Mouse (Mus musculus) gastrocnemius, postnatal 14 days (tissue): ENCODE data around the gene Tbc1d8b. TPM values are rescaled to one million over a fixed set of nuclear protein-coding genes. Genes with fewer than 3 reads are reported as not detected.

Experiments used
- DNase-seq: peaks from one replicate; pipeline ENCODE4 v3.0.0; 2021; ENCODE audit warnings: mixed read lengths
- intact Hi-C: fragments of 180-260 bp; cut with DNase I; formaldehyde crosslinking; loops from one replicate; pipeline ENCODE4 v1.15.1; 2025; ENCODE audit warnings: low total_unique reads
- total RNA-seq, 2 experiments: library from RNA; stranded (reverse); gene quantifications; 2 replicates each; pipeline ENCODE4 v1.2.3; 2021

Gene Tbc1d8b
- total RNA-seq, 2 experiments from 2014 or later, result 3.7 to 4.4 TPM

DNA sequence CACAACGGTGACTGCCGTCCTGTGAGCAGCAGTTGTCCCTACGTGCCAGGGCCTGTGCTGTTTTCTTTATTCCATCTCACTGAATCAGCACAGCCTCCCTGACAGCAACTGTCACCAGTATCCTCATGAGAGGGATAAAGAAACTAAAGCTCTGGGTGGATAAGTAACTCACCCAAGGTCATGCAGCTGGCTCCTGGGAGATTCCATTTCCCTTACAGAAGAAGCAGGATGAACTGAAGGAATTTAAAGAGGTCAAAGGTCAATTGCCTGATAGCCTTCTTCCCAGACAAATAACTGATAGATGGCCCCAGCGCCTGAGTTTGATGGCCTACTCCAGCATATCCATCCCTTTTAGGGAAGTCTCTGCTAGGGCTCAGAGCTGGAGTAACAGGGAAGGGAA, 92.6 kb downstream of the Tbc1d8b start:
- intact Hi-C loops, result no loop called here

DNA sequence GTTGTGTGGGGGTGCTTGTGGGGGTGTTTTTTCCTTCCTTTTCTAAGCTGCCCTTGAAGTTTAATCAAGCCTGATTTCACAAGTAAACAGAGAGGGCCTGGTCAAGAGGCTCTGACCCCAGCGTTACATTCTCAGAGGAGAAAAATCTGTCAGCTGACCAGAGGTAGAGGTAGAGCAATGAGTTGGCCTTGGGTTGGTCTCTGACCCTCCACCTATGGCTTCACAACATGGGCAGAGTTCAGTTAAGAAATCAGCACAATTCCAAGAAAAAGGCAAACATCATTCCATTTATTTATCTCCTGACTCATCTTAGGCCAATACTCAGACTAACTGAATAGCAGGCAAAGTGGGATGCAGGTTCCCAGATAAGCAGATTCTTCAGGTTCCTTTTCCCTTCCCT, 94.1 kb downstream of the Tbc1d8b start:
- intact Hi-C loops, result no loop called here

More for the DNA sequence above, 92.6 kb downstream of the Tbc1d8b start:
- DNase-seq, result no peak

DNA sequence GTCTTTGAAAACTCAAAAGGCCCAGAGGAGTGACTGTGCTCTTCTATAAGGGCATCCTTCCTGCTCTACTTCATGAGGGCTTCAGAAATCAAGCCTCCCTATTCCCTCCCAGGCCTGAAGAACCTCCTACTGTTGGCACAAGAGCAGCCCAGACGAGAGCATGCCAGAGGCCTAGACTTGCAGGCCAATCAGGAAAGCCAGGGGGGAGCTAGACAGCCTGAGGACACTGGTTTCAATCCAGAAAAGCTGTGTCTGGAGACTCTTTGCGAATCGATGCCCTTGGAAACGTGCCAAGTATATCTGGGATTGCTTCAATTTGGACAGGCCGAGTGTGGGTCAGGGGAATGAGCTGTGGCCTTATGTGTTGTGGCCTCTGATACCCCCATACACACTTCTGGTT, 94.6 kb downstream of the Tbc1d8b start:
- DNase-seq, result no peak
- intact Hi-C loops, result no loop called here

More for the DNA sequence above, 94.1 kb downstream of the Tbc1d8b start:
- DNase-seq, result no peak

DNA sequence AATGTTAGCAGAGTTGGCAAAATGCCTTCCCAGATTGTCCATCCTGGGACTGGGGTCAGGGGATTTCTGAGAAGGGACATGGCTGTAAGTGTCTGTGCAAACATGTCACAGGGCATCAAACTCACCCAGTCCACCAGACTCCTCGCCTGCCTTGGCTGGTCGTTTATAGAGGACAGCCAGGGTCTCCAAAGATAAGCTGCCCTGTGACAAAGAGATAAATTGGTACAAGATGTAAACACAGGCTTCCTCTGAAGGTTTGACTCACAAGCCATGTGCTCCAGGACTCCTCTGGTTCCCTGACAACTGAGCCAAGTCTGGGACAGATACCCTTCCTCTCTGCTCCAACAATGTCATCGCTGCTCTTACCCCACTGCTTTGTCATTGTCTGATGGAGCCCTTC, 96.2 kb downstream of the Tbc1d8b start:
- DNase-seq, result no peak
- intact Hi-C loops, result loop anchor here (5.0 kb wide), 1 partner anchor 51 kb away; no protein-coding TSS in a partner anchor

DNA sequence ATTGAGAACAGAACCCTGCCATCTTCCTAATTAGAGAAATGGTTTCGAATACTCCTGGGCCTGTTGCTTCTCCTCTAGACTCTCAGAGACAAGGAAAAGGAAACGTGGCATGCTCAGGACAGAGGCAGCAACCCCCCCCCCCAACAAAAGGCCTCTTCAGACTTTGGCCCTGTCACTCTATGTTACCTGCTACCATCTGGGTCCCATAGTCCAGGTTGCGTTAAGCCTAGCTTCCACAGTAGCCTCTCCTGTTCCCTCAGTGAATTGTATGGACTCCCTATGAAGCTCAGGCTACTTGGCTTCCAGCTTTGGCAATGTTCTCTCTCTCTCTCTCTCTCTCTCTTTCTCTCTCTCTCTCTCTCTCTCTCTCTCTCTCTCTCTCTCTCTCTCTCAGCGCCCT, 96.8 kb downstream of the Tbc1d8b start:
- intact Hi-C loops, result loop anchor here (5.0 kb wide), 1 partner anchor 51 kb away; no protein-coding TSS in a partner anchor
- no peak for DNase-seq

DNA sequence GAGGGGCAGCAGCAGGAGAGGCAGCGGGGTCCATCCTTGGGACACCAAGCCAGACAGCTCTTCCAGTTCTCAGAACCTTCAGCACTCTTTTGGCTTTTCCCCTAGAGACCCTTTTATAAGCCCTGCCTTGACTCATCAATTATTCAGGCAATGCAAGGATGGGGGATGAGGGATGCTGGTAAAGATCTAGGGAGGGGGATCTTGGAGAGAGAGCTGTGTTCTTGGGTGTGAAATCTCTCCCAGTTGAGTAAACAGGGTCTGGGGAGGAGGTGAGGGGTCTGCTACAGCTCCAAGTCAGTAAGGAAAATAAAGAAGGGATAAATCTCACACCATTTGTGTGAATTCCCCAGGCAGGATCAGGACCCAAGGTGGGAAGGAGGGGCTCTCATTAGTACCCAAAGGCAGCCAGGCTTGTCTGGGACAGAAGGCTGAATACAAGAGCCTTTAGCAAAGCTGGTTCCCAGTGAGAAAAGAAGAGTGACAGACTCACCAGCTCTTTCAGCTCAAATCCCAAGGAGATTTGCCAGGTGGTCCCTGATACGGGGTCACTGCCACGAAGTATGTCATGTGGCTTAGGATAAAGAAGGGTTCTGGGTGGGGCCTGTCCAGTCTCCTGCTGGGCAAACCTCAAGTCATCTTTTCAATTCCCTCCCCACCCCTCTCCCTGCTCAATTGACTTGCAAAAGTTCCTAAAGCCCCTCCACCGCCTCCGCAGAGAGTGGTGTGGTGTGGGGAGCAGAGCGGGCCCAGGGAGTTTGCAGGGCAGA, 97.7 kb downstream of the Tbc1d8b start, which contains the start of gene Ripply1:
Gene Ripply1 (minus strand): TSS at position 76 of the 767 bp plus-strand sequence.
- DNase-seq, result no peak
- intact Hi-C loops, result loop anchor here (5.0 kb wide), 1 partner anchor 50 kb away; no protein-coding TSS in a partner anchor

DNA sequence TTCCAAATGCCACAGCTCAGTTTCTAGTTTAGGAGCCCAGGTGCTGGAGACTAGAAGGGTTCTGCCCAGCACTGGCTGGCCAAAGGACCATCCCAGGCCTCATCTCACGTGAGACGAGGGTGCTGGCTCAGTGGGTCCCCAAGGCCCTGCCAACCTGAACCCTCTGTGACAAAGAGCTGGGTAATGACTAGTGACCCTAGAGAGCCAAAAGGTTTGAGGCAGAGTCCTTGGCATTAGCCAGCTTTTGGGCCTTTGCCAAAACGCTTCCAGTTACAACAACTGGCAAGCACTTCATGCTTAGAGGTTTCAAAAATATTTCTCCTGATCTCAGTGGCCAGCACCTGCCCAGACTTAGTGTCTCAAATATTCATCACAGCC, 98.2 kb downstream of the Tbc1d8b start:
- intact Hi-C loops, result loop anchor here (5.0 kb wide), 1 partner anchor 49 kb away; no protein-coding TSS in a partner anchor
- peak; percentile 42 for DNase-seq

DNA sequence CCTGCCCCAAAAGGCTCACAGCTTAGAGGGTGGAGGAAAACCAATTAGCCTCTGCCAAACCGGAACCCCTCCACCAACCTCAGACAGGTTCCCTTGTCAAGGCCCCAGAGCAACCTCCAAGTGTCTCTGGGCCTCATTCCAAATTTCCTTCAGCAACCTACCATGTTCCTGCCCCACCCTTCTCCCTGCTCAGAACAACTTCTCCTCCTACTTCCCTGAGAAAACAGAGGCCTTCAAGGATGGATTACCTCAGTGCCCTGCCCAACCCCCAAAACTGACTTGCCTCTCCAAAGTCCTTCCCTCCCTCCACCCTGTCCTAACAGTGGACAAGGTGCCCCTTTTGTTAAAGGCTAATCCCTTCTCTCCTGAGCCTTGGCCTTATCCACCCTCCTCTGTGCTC, 101.0 kb downstream of the Tbc1d8b start:
- no peak for DNase-seq
- intact Hi-C loops, result no loop called here

DNA sequence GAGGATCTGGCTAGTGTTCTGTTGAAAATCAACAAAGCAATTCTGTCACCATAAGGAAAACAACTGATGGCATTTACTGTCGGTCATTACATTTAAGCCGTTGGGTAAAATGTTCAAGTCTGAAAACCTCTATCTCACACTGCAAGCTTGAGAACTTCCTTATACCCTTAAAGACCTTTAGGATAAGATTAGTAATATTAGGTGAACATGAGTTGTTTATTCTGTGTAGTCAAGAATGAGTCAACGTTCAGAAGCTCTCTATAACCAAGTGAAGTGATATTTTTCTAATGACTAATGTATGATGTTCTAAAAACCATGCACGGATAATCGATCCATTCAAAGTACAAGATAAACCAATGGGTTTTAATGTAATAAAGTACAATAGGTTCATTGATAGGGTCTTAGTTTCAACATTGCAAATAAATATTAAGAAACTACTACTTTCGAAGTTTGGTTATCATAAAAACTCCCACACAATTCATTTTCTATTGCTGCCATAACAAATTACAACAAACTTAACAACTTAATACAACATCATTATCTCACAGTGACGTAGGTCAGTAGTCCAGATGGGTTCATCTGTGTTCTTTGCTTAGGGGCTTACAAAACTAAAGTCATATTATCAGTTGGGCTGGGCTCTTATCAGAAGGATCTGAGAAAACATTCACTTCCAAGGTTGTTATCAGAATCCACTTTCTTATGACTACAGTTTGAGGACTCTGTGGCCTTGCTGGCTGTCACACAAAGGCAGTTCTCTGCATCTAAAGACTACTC, 109.5 kb downstream of the Tbc1d8b start:
- intact Hi-C loops, result no loop called here
- DNase-seq, result no peak

DNA sequence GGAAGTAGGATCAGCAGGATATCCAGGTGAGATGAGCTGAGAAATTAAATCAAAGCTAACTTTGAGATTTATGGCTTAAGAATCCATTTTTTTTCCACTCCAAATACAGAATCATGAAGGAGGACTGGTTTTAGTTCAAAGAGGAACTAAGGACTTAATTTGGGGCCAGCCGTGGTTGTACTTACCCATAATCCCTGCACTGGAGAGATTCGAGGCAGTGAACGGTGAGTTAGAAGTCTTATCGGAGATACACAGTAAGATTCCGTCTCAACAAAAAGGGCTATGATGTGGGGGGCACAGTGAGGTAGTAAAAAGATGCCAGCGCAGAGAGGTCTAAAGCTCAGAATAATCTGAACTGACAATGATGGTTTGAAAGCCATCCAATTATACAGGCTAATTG, 111.2 kb downstream of the Tbc1d8b start:
- no peak for DNase-seq
- intact Hi-C loops, result no loop called here

DNA sequence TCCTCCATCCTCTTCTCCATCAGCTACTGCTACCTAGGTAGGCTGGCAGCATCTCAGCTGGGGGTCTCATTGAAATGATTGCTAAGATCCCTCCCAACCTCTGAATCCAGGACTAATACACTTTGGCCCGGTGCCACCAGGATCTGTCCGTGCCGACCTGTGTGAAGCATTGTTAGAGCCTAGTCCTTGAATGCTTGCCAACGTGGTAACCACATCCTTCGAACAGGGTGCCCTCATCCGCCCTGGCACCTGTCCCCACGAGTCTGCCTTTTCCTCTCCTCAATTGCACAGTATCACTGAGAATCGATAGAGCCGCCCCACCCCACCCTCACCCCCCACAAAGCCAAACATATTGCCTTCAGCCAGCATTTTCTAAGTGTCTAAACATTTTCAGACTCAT, 113.1 kb downstream of the Tbc1d8b start:
- intact Hi-C loops, result no loop called here
- no peak for DNase-seq

DNA sequence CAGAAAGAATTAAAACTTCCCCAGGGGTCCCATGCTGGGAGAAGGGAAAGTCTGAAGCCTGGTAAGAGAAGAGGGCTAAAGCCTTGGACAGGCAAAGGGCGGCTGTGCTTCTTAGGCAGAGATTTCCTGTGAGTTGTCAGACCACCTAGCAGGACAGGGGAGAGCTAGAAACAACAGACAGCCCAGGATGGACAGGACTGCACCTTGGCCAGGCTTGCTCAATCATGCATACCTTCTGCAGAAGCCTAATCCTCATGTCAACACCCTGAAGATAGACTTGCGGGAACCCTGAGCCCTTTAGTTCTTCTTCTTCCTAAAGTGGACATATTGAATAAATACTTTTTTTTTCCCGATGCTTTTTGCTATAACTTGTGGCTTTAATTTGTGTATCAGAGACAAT, 115.2 kb downstream of the Tbc1d8b start:
- no peak for DNase-seq
- intact Hi-C loops, result no loop called here

DNA sequence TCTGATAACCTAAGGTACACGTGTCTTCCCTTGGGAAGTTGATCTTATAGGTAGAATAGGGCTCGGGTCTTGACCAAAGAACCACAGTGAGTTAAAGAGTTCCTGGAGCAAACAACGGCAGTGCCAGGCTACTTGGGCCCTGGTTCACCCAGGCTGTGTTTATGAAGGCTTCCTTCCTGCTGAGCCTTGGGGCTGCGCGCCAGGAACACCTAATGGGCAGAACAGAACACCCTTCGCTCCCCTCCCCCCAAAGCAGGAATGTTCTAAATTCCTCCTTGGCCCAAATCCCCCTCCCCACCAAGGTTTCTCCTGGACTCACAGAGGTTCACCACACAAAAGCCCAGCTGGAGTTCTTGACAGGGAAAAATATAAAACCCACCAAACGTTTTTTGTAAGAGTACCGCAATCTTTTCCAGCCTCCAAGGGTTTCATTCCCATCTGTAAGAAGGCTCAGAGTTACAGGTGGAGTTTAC, 115.6 kb downstream of the Tbc1d8b start, which contains the start of gene Cldn2:
Gene Cldn2 (plus strand): TSS at position 423 of the 473 bp plus-strand sequence.
- intact Hi-C loops, result no loop called here
- DNase-seq, result no peak

Other genes starting within 250 kb of the Tbc1d8b start
- under 1 TPM; 0.07 to 0.16 TPM for gene D330045A20Rik, start 204.6 kb upstream of the Tbc1d8b start, total RNA-seq
- gene Rnf128, start 121.7 kb upstream of the Tbc1d8b start, total RNA-seq, result 10 to 100 TPM; 13.5 to 14.3 TPM
- not detected for gene Gm15013, start 29.5 kb downstream of the Tbc1d8b start, total RNA-seq
- under 1 TPM; 0.40 to 0.62 TPM for gene Ripply1, start 97.4 kb downstream of the Tbc1d8b start, total RNA-seq
- gene Cldn2, start 115.8 kb downstream of the Tbc1d8b start, total RNA-seq, result under 1 TPM; 0.16 to 0.18 TPM
- 1 to 10 TPM; 7.7 to 9.5 TPM for gene Morc4, start 186.7 kb downstream of the Tbc1d8b start, total RNA-seq